ENCODE assay signal across 10 mouse cellular contexts in the genomic region with DNA sequence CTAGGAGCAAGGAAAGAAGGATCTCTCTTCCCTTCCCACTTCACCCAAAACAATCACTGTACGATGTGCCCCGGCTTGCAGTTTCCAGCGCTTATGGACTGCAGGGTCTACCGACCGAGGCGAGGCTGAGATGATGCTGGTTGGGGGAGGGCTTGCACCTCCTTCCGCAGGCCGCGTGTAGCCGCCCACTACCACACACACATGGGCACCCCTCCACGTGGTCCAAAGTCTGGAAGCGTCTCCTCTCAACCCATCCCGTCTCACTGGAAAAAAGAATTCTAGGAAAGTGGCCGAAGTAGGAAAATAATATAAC. TPM values are rescaled to one million over a fixed set of nuclear protein-coding genes. Genes with fewer than 3 reads are reported as not detected.
DNase-seq lines count a peak whose midpoint lies in the region; ATAC-seq and TF ChIP-seq lines count a peak whose summit lies in the region.
"Had no signal": no experiment of that assay in that cellular context is flagged by ENCODE, and none has a peak within 500 bp of the region (broad histone marks: within the 10 kb centered on the region; RNA-seq: fewer than 3 reads in every experiment).

No protein-coding gene starts in this region.

- no peak for TF ChIP-seq CTCF in testis, adult 2 months (IDR thresholded peaks at IDR 0.05; ENCODE audit: control insufficient read depth, insufficient read depth, insufficient replicate concordance, low read depth, low read length)

- no peaks in the 10 kb centered on the region for H3K36me3 ChIP-seq in testis, adult 2 months (ENCODE audit: control insufficient read depth, insufficient read depth, low read length)
- no peaks in the 10 kb centered on the region for H3K36me3 ChIP-seq in limb, embryonic 11.5 days (ENCODE audit: control insufficient read depth, insufficient read depth, low read length)
- H3K36me3 ChIP-seq in stomach, embryonic 15.5 days: no peaks in the 10 kb centered on the region

- peak overlapping the region; percentile 32 for H3K4me3 ChIP-seq in testis, adult 2 months (ENCODE audit: control insufficient read depth, low read depth, low read length)
- peak overlapping the region; percentile 89 for H3K4me3 ChIP-seq in limb, embryonic 11.5 days (ENCODE audit: low read depth, low read length)
- peak overlapping the region; percentile 76 for H3K4me3 ChIP-seq in stomach, embryonic 15.5 days (replicated peaks)
- H3K4me3 ChIP-seq: erythroblast, embryonic 14.5 days had no signal

- TF ChIP-seq POLR2A in testis, adult 2 months (IDR thresholded peaks at IDR 0.05; ENCODE audit: control insufficient read depth, low read depth, low read length): no peak

- peak overlapping the region; percentile 78 for H3K4me2 ChIP-seq in limb, embryonic 11.5 days (ENCODE audit: low read depth, severe bottlenecking)
- peak overlapping the region; percentile 97 for H3K4me2 ChIP-seq in stomach, embryonic 15.5 days

- 3% methylated on average over 14 of the region's 14 CpGs for WGBS in limb, embryonic 11.5 days
- WGBS in stomach, embryonic 15.5 days: 11% methylated on average over 14 of the region's 14 CpGs

- peak overlapping the region; percentile 64 for H3K9ac ChIP-seq in limb, embryonic 11.5 days (ENCODE audit: low read length)
- 0 out of 2 replicates have a peak overlapping the region, but pooled peaks have one; percentile 8 for H3K9ac ChIP-seq in stomach, embryonic 15.5 days

- H3K27ac ChIP-seq in testis, adult 2 months (ENCODE audit: control insufficient read depth, insufficient read depth, low read depth, low read length): no peak overlapping the region
- H3K27ac ChIP-seq in limb, embryonic 11.5 days (replicated peaks; ENCODE audit: low read depth, low read length): peak overlapping the region; percentile 68; the same call in 1 of the 2 replicates
- peak overlapping the region; percentile 65 for H3K27ac ChIP-seq in stomach, embryonic 15.5 days

- H3K27me3 ChIP-seq in testis, adult 2 months (ENCODE audit: control insufficient read depth, insufficient read depth, low read length): no peaks in the 10 kb centered on the region; the same call in 1 of the 2 replicates
- no peaks in the 10 kb centered on the region for H3K27me3 ChIP-seq in limb, embryonic 11.5 days (ENCODE audit: control insufficient read depth, insufficient read depth, low read length)
- peaks cover 32% of the 10 kb centered on the region for H3K27me3 ChIP-seq in stomach, embryonic 15.5 days (replicated peaks)

- ATAC-seq in limb, embryonic 11.5 days (ENCODE audit: insufficient number of reproducible peaks, low FRiP score, low TSS enrichment, low read depth): no peak
- ATAC-seq in stomach, embryonic 15.5 days (ENCODE audit: insufficient read depth, low FRiP score, low read depth): no peak
- ATAC-seq in megakaryocyte progenitor cell, adult 5-6 weeks (replicated peaks; ENCODE audit: poor library complexity): no peak

- peak; percentile 58 for DNase-seq in embryo, embryonic 11 days
- no peak for DNase-seq in embryo, embryonic 9.5 days (ENCODE audit: extremely low spot score)
- DNase-seq in testis, postnatal 14 days (ENCODE audit: low spot score): no peak
- no peak for DNase-seq in limb, embryonic 11.5 days (ENCODE audit: low spot score)
- no peak for DNase-seq in lung, adult 18-20 months
- DNase-seq: layer of hippocampus, adult 9-11 months had no signal

- peaks cover 32% of the 10 kb centered on the region for H3K4me1 ChIP-seq in testis, adult 2 months (ENCODE audit: control insufficient read depth, insufficient read depth, low read length)
- peaks cover 23% of the 10 kb centered on the region for H3K4me1 ChIP-seq in limb, embryonic 11.5 days (ENCODE audit: control insufficient read depth, insufficient read depth, low read length)
- peaks cover 23% of the 10 kb centered on the region for H3K4me1 ChIP-seq in stomach, embryonic 15.5 days

- no peaks in the 10 kb centered on the region for H3K9me3 ChIP-seq in limb, embryonic 11.5 days (ENCODE audit: control insufficient read depth, low read length)
- no peaks in the 10 kb centered on the region for H3K9me3 ChIP-seq in stomach, embryonic 15.5 days

RNA-seq across cellular contexts. Expression of a gene that starts 2.0 kb away (rescaled TPM):
- polyA plus RNA-seq in testis, adult 2 months (2012; rRNA removed): 0.11 and 0.17 TPM in 2 replicates
- polyA plus RNA-seq in limb, embryonic 11.5 days (2014; fragmentation: Nextera tagmentation; extraction: Ambion mirVana): 8.7 and 12.3 TPM in 2 replicates
- 5.3 and 5.7 TPM in 2 replicates for polyA plus RNA-seq in stomach, embryonic 15.5 days (2015; fragmentation: Nextera tagmentation; extraction: Ambion mirVana)
- total RNA-seq in megakaryocyte progenitor cell, adult 5-6 weeks (2015): 0.02 TPM in 1 of 2 replicates, not detected in the other
- 0.24 and 0.33 TPM in 2 replicates for total RNA-seq in megakaryocyte progenitor cell, adult 5-6 weeks (2017)
- polyA plus RNA-seq: erythroblast, embryonic 14.5 days had no signal

Comparison
In these comparisons a context has a peak if more than half of its experiments do, and no peak if none do; other contexts are left out.
1. H3K4me3 ChIP-seq: peak in every context shown above with its lines; median percentile 89 in limb, embryonic 11.5 days; 76 in stomach, embryonic 15.5 days; 32 in testis, adult 2 months.